Mouse (Mus musculus): ENCODE results near the gene Sept9.

The Sept9 gene

GRCm38 (mm10) chr11:117398191-117398590 lies 198.7 kb downstream of the Sept9 start:
- no peak for DNase-seq (ENCODE audit: extremely low spot score, low read depth, low spot score)

- no peak for DNase-seq (ENCODE audit: extremely low spot score, low read depth, low spot score)
These were observed 202.3 kb downstream of the Sept9 start for GRCm38 (mm10) chr11:117401583-117402367.

- no peak for DNase-seq (ENCODE audit: extremely low spot score, low read depth, low spot score)
These were observed 203.1 kb downstream of the Sept9 start for GRCm38 (mm10) chr11:117402550-117402949.

GRCm38 (mm10) chr11:117403073-117403472 lies 203.6 kb downstream of the Sept9 start:
- DNase-seq (ENCODE audit: extremely low spot score, low read depth, low spot score) = no peak

GRCm38 (mm10) chr11:117403781-117404180 lies 204.3 kb downstream of the Sept9 start:
- DNase-seq (ENCODE audit: extremely low spot score, low read depth, low spot score) = no peak

GRCm38 (mm10) chr11:117406711-117407110 lies 207.2 kb downstream of the Sept9 start:
- DNase-seq (ENCODE audit: extremely low spot score, low read depth, low spot score) = no peak

- no peak for DNase-seq (ENCODE audit: extremely low spot score, low read depth, low spot score)
These were observed 207.7 kb downstream of the Sept9 start for GRCm38 (mm10) chr11:117407196-117407595.

GRCm38 (mm10) chr11:117407651-117408441 lies 208.4 kb downstream of the Sept9 start:
- DNase-seq (ENCODE audit: extremely low spot score, low read depth, low spot score) = no peak

GRCm38 (mm10) chr11:117408442-117409031 lies 209.1 kb downstream of the Sept9 start:
- no peak for DNase-seq (ENCODE audit: extremely low spot score, low read depth, low spot score)

- DNase-seq (ENCODE audit: extremely low spot score, low read depth, low spot score) = no peak
These were observed 209.9 kb downstream of the Sept9 start for GRCm38 (mm10) chr11:117409331-117409730.

- no peak for DNase-seq (ENCODE audit: extremely low spot score, low read depth, low spot score)
These were observed 210.6 kb downstream of the Sept9 start for GRCm38 (mm10) chr11:117410059-117410458.

GRCm38 (mm10) chr11:117411663-117412062 lies 212.2 kb downstream of the Sept9 start:
- no peak for DNase-seq (ENCODE audit: extremely low spot score, low read depth, low spot score)

Data from hindlimb bud, embryonic 11.5 days (tissue).